Mouse (Mus musculus) embryo, embryonic 10.5 days (tissue): Measurements from ENCODE around the gene Adamts6.

Source experiments
- DNase-seq: peaks from one replicate; pipeline ENCODE4 v3.0.0-alpha.2; 2015; ENCODE audit warnings: low spot score

Adamts6 gene

GRCm38 (mm10) chr13:104460287-104460686 lies 172.7 kb downstream of the Adamts6 start:
- DNase-seq = no peak

GRCm38 (mm10) chr13:104468061-104468460 lies 180.4 kb downstream of the Adamts6 start:
- no peak for DNase-seq

- no peak for DNase-seq
Measured at GRCm38 (mm10) chr13:104476285-104476956, 188.8 kb downstream of the Adamts6 start.

- DNase-seq = peak; percentile 59
Measured at GRCm38 (mm10) chr13:104482426-104483089, 194.9 kb downstream of the Adamts6 start.

- DNase-seq = peak; percentile 19
Measured at GRCm38 (mm10) chr13:104483111-104483722, 195.6 kb downstream of the Adamts6 start.

- DNase-seq = no peak
Measured at GRCm38 (mm10) chr13:104491046-104491811, 203.6 kb downstream of the Adamts6 start.

- no peak for DNase-seq
Measured at GRCm38 (mm10) chr13:104493466-104493993, 205.9 kb downstream of the Adamts6 start.

GRCm38 (mm10) chr13:104494200-104494873 lies 206.7 kb downstream of the Adamts6 start:
- DNase-seq = peak; percentile 12

GRCm38 (mm10) chr13:104497592-104497991 lies 210.0 kb downstream of the Adamts6 start:
- DNase-seq = no peak

GRCm38 (mm10) chr13:104498669-104499068 lies 211.0 kb downstream of the Adamts6 start:
- no peak for DNase-seq

- peak; percentile 15 for DNase-seq
Measured at GRCm38 (mm10) chr13:104499116-104500040, 211.7 kb downstream of the Adamts6 start.

- no peak for DNase-seq
Measured at GRCm38 (mm10) chr13:104502406-104502805, 214.8 kb downstream of the Adamts6 start.

GRCm38 (mm10) chr13:104504043-104504442 lies 216.4 kb downstream of the Adamts6 start:
- DNase-seq = no peak

- no peak for DNase-seq
Measured at GRCm38 (mm10) chr13:104506165-104506875, 218.7 kb downstream of the Adamts6 start.

- DNase-seq = no peak
Measured at GRCm38 (mm10) chr13:104507671-104508070, 220.0 kb downstream of the Adamts6 start.

- no peak for DNase-seq
Measured at GRCm38 (mm10) chr13:104509561-104510493, 222.2 kb downstream of the Adamts6 start.

GRCm38 (mm10) chr13:104510766-104511165 lies 223.1 kb downstream of the Adamts6 start:
- no peak for DNase-seq

GRCm38 (mm10) chr13:104515054-104515453 lies 227.4 kb downstream of the Adamts6 start:
- no peak for DNase-seq

GRCm38 (mm10) chr13:104516146-104516545 lies 228.5 kb downstream of the Adamts6 start:
- DNase-seq = peak; percentile 45
